Mouse (Mus musculus) liver, embryonic 12.5 days (tissue): ENCODE measurements around the gene Dmac1. TPM values are rescaled to one million over a fixed set of nuclear protein-coding genes. Genes with fewer than 3 reads are reported as not detected.
"Not testable (repeated sequence)": the region's sequence is repeated elsewhere in the genome, so short reads cannot be mapped to it uniquely, and the experiment has no call there.

ENCODE experiments used
- ATAC-seq: fragments of 200-750 bp; cut with Nextera tagmentation; 2 replicates; pipeline ENCODE4 v1.8.0; 2017; ENCODE audit warnings: moderate number of reproducible peaks, mild to moderate bottlenecking, moderate library complexity
- H3K27ac ChIP-seq: fragments of 300-500 bp; sonication (generic); 2 replicates; pipeline ENCODE4 v1.5.1; 2016; ENCODE audit warnings: mild to moderate bottlenecking
- H3K27me3 ChIP-seq: fragments of 300-500 bp; sonication (generic); replicated peaks from 2 replicates; pipeline ENCODE4 v1.6.1; 2016; ENCODE audit warnings: mild to moderate bottlenecking, moderate library complexity
- H3K36me3 ChIP-seq: fragments of 300-500 bp; sonication (generic); 2 replicates; pipeline ENCODE4 v1.6.1; 2016; ENCODE audit warnings: mild to moderate bottlenecking, moderate library complexity
- H3K4me1 ChIP-seq: fragments of 300-500 bp; sonication (generic); 2 replicates; pipeline ENCODE4 v1.6.1; 2016
- H3K4me2 ChIP-seq: fragments of 300-500 bp; sonication (generic); 2 replicates; pipeline ENCODE4 v1.6.1; 2016; ENCODE audit warnings: mild to moderate bottlenecking, moderate library complexity
- H3K4me3 ChIP-seq: fragments of 300-500 bp; sonication (generic); 2 replicates; pipeline ENCODE4 v1.5.1; 2016; ENCODE audit warnings: mild to moderate bottlenecking, moderate library complexity
- H3K9ac ChIP-seq: fragments of 300-500 bp; sonication (generic); 2 replicates; pipeline ENCODE4 v1.6.1; 2016; ENCODE audit warnings: mild to moderate bottlenecking, moderate library complexity
- H3K9me3 ChIP-seq: fragments of 300-500 bp; sonication (generic); replicated peaks from 2 replicates; pipeline ENCODE4 v1.6.1; 2016; ENCODE audit warnings: mild to moderate bottlenecking, moderate library complexity
- WGBS: fragments of 180-500 bp; shearing (Covaris S2); methylation state at CpG from one replicate; pipeline ENCODE4 v1.1.7; 2016; ENCODE audit not compliant: insufficient replicate concordance; 5-methylcytosine and 5-hydroxymethylcytosine counted together
- polyA plus RNA-seq: library from polyadenylated mRNA; unstranded; fragments of >200 nt; fragmentation: Nextera tagmentation; extraction: Ambion mirVana; gene quantifications from 2 replicates; pipeline ENCODE4 v1.2.1, GENCODE M21; 2016

The Dmac1 gene
- polyA plus RNA-seq, 1 experiment from 2014 or later, result 78.6 TPM

- Histone ChIP-seq H3K4me1 (0 out of 2 replicates have a peak, but pooled peaks cover 3% of the 10 kb centered on the region), H3K9ac (no peak overlapping the region), H3K9me3 (no peaks in the 10 kb centered on the region), H3K27ac (no peak overlapping the region), H3K36me3 (no peaks in the 10 kb centered on the region), H3K4me3 (no peak overlapping the region), H3K4me2 (no peak overlapping the region; the same call in 1 of the 2 replicates), H3K27me3 (no peaks in the 10 kb centered on the region)
- peak; percentile 68; the same call in 1 of the 2 replicates for ATAC-seq
- WGBS, result 24% methylated on average over 6 of the region's 6 CpGs
Measured at GRCm38 (mm10) chr4:75266773-75267550, 11.1 kb downstream of the Dmac1 start.

GRCm38 (mm10) chr4:75264219-75264618, 13.9 kb downstream of the Dmac1 start:
- WGBS, result 76% methylated on average over 2 of the region's 2 CpGs
- no peak overlapping the region for H3K4me2 ChIP-seq

GRCm38 (mm10) chr4:75263556-75264129, 14.5 kb downstream of the Dmac1 start:
- H3K4me3 ChIP-seq, result no peak overlapping the region
- ATAC-seq, result no peak
- no peak overlapping the region for H3K9ac ChIP-seq
- no peak overlapping the region for H3K4me2 ChIP-seq
- H3K9me3 ChIP-seq, result no peaks in the 10 kb centered on the region
- no peak overlapping the region for H3K27ac ChIP-seq
- H3K36me3 ChIP-seq, result no peaks in the 10 kb centered on the region
- 88% methylated on average over 3 of the region's 3 CpGs for WGBS
- H3K4me1 ChIP-seq, result 0 out of 2 replicates have a peak, but pooled peaks cover 3% of the 10 kb centered on the region
- H3K27me3 ChIP-seq, result no peaks in the 10 kb centered on the region

More at GRCm38 (mm10) chr4:75264219-75264618, 13.9 kb downstream of the Dmac1 start:
- 0 out of 2 replicates have a peak, but pooled peaks cover 3% of the 10 kb centered on the region for H3K4me1 ChIP-seq
- no peaks in the 10 kb centered on the region for H3K36me3 ChIP-seq
- no peak overlapping the region for H3K9ac ChIP-seq
- H3K27me3 ChIP-seq, result no peaks in the 10 kb centered on the region
- no peak overlapping the region for H3K4me3 ChIP-seq
- ATAC-seq, result no peak
- no peak overlapping the region for H3K27ac ChIP-seq
- no peaks in the 10 kb centered on the region for H3K9me3 ChIP-seq

- H3K9me3 ChIP-seq, result no peaks in the 10 kb centered on the region
- 0 out of 2 replicates have a peak, but pooled peaks cover 3% of the 10 kb centered on the region for H3K4me1 ChIP-seq
- no peaks in the 10 kb centered on the region for H3K27me3 ChIP-seq
- H3K27ac ChIP-seq, result no peak overlapping the region
- no peak for ATAC-seq
- H3K4me2 ChIP-seq, result no peak overlapping the region
- WGBS, result 47% methylated on average over 7 of the region's 7 CpGs
- H3K36me3 ChIP-seq, result no peaks in the 10 kb centered on the region
- no peak overlapping the region for H3K9ac ChIP-seq
- H3K4me3 ChIP-seq, result no peak overlapping the region
Measured at GRCm38 (mm10) chr4:75262423-75262822, 15.7 kb downstream of the Dmac1 start.

GRCm38 (mm10) chr4:75260156-75260555, 17.9 kb downstream of the Dmac1 start:
- no peaks in the 10 kb centered on the region for H3K36me3 ChIP-seq
- H3K4me3 ChIP-seq, result no peak overlapping the region
- H3K4me2 ChIP-seq, result no peak overlapping the region
- no peaks in the 10 kb centered on the region for H3K9me3 ChIP-seq
- no peak overlapping the region for H3K9ac ChIP-seq
- no peak for ATAC-seq
- H3K27me3 ChIP-seq, result no peaks in the 10 kb centered on the region
- WGBS, result 58% methylated on average over 6 of the region's 6 CpGs
- H3K27ac ChIP-seq, result no peak overlapping the region
- H3K4me1 ChIP-seq, result no peaks in the 10 kb centered on the region

GRCm38 (mm10) chr4:75259447-75259846, 18.7 kb downstream of the Dmac1 start:
- Histone ChIP-seq H3K4me3 (no peak overlapping the region), H3K4me1 (no peaks in the 10 kb centered on the region), H3K27ac (no peak overlapping the region), H3K9ac (no peak overlapping the region), H3K27me3 (no peaks in the 10 kb centered on the region), H3K4me2 (no peak overlapping the region), H3K36me3 (no peaks in the 10 kb centered on the region), H3K9me3 (no peaks in the 10 kb centered on the region)
- 77% methylated on average over 3 of the region's 3 CpGs for WGBS
- no peak for ATAC-seq

GRCm38 (mm10) chr4:75234602-75235001, 43.5 kb downstream of the Dmac1 start:
- H3K27me3 ChIP-seq, H3K27ac ChIP-seq, ATAC-seq, H3K36me3 ChIP-seq, H3K4me1 ChIP-seq, H3K4me2 ChIP-seq, H3K9ac ChIP-seq, H3K4me3 ChIP-seq, H3K9me3 ChIP-seq: not testable (repeated sequence)
- 41% methylated on average over 3 of the region's 3 CpGs for WGBS
